Mouse (Mus musculus) frontal cortex, adult (tissue): ENCODE measurements at regions not wholly inside any gene's neighbourhood (a gene's known extent, or its start where the extent isn't known, plus 50 kb on each side); places are given as distances from the start of the nearest gene placed in this dataset.

Experiments
- ATAC-seq: cut with Nextera tagmentation; 2 replicates; pipeline ENCODE4 v1.9.2; 2017; ENCODE audit warnings: mild to moderate bottlenecking, moderate library complexity, mixed read lengths; ENCODE audit not compliant: low TSS enrichment

- no peak for ATAC-seq
Measured at GRCm38 (mm10) chr11:7944373-7944772, 720.0 kb downstream of the Tns3 start.

- ATAC-seq = no peak
Measured at GRCm38 (mm10) chr11:7933611-7934010, 719.9 kb upstream of the Igfbp3 start.

- no peak for ATAC-seq
Measured at GRCm38 (mm10) chr11:7932638-7933037, 718.9 kb upstream of the Igfbp3 start.

GRCm38 (mm10) chr11:7931064-7931797 is 717.5 kb upstream of the Igfbp3 start:
- peak; percentile 99 for ATAC-seq

- no peak for ATAC-seq
Measured at GRCm38 (mm10) chr11:7927676-7928075, 714.0 kb upstream of the Igfbp3 start.

GRCm38 (mm10) chr11:7912036-7912435 is 698.3 kb upstream of the Igfbp3 start:
- no peak for ATAC-seq

- no peak for ATAC-seq
Measured at GRCm38 (mm10) chr11:7900266-7900665, 686.5 kb upstream of the Igfbp3 start.

- ATAC-seq = no peak
Measured at GRCm38 (mm10) chr11:7898204-7898603, 684.5 kb upstream of the Igfbp3 start.

GRCm38 (mm10) chr11:7880506-7880905 is 666.8 kb upstream of the Igfbp3 start:
- no peak for ATAC-seq

- ATAC-seq = no peak
Measured at GRCm38 (mm10) chr11:7864116-7864515, 650.4 kb upstream of the Igfbp3 start.

- ATAC-seq = no peak
Measured at GRCm38 (mm10) chr11:7863711-7864110, 650.0 kb upstream of the Igfbp3 start.

- no peak for ATAC-seq
Measured at GRCm38 (mm10) chr11:7862547-7862946, 648.8 kb upstream of the Igfbp3 start.

GRCm38 (mm10) chr11:7852612-7853011 is 638.9 kb upstream of the Igfbp3 start:
- ATAC-seq = no peak

GRCm38 (mm10) chr11:7838311-7839237 is 624.9 kb upstream of the Igfbp3 start:
- no peak for ATAC-seq

GRCm38 (mm10) chr11:7837486-7837885 is 623.8 kb upstream of the Igfbp3 start:
- no peak for ATAC-seq

GRCm38 (mm10) chr11:7834151-7834550 is 620.4 kb upstream of the Igfbp3 start:
- no peak for ATAC-seq

GRCm38 (mm10) chr11:7832376-7832775 is 618.7 kb upstream of the Igfbp3 start:
- ATAC-seq = no peak

- ATAC-seq = no peak
Measured at GRCm38 (mm10) chr11:7829770-7830169, 616.0 kb upstream of the Igfbp3 start.

GRCm38 (mm10) chr11:7828001-7828400 is 614.3 kb upstream of the Igfbp3 start:
- no peak for ATAC-seq

GRCm38 (mm10) chr11:7827402-7827801 is 613.7 kb upstream of the Igfbp3 start:
- peak; percentile 88 for ATAC-seq

- ATAC-seq = no peak
Measured at GRCm38 (mm10) chr11:7815750-7816149, 602.0 kb upstream of the Igfbp3 start.

- no peak for ATAC-seq
Measured at GRCm38 (mm10) chr11:7814556-7814955, 600.8 kb upstream of the Igfbp3 start.

GRCm38 (mm10) chr11:7812436-7812835 is 598.7 kb upstream of the Igfbp3 start:
- ATAC-seq = no peak
